Mouse (Mus musculus): ENCODE measurements around the gene Ap1g2. TPM values are rescaled to one million over a fixed set of nuclear protein-coding genes. Genes with fewer than 3 reads are reported as not detected.
A peak's percentile ranks its signal among the peaks of the same experiment; 100 is the strongest.

Gene Ap1g2
- polyA plus RNA-seq, 1 experiment from 2014 or later = 9.8 TPM

- Histone ChIP-seq H3K4me2 (peak overlapping the region; percentile 41; the same call in 1 of the 2 replicates), H3K9me3 (replicated peaks) (no peaks in the 10 kb centered on the region), H3K27ac (peak overlapping the region; percentile 7; the same call in 1 of the 2 replicates), H3K9ac (peak overlapping the region; percentile 30; the same call in 1 of the 2 replicates), H3K27me3 (peaks cover 30% of the 10 kb centered on the region), H3K4me3 (no peak overlapping the region), H3K36me3 (ENCODE audit: poor library complexity, severe bottlenecking) (peaks cover 11% of the 10 kb centered on the region), H3K4me1 (peaks cover 75% of the 10 kb centered on the region)
- WGBS = 45% methylated on average over 9 of the region's 9 CpGs
- no peak for ATAC-seq
These were observed 3.7 kb upstream of the Ap1g2 start for GRCm38 (mm10) chr14:55110076-55110475.

DNA sequence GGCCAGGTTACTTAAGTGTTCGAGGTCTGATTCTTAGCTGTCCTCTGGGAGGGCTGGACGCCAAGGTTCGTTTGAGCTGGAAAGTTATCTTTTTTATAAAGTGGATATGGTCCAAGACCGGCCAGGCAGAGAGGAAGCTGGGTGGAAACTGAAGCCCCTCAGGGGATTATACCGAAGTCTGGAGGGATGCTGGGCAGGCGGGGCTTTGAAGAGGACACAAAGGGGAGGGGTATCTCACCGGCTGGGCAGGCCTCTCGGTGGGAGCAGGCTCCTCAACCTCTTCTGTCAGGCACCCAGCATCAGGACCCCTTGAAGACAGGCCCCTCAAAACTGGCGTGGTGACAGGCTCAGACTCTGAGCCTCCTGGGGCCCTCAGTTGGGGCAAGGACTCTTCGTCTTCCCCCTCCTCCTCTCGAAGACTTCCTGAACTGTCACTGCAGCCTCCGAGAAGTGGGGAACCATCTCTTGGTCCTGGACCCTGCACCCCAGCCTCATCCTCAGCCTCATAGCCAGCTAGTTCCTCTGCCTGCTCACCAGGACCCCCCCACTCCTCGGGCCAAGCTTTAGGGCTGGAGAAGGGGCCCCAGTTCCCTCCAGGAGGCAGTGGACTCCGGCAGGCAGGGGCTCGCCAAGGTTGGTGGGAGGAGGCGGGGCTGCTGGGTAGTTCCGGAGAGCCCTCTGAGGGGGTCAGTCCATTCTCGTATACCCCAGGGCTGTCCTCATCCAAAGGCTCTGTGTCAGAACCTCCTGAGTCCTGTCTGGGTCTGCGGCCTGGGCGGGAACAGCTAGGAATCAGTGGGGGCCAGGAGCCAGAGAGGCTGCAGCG lies 2.9 kb upstream of the Ap1g2 start:
- H3K4me3 ChIP-seq = no peak overlapping the region
- no peak for ATAC-seq
- H3K9ac ChIP-seq = peak overlapping the region; percentile 49
- 8% methylated on average over 21 of the region's 21 CpGs for WGBS
- peak overlapping the region; percentile 86 for H3K27ac ChIP-seq
- H3K4me2 ChIP-seq = peak overlapping the region; percentile 41
- peaks cover 11% of the 10 kb centered on the region for H3K36me3 ChIP-seq (ENCODE audit: poor library complexity, severe bottlenecking)
- peaks cover 28% of the 10 kb centered on the region for H3K27me3 ChIP-seq
- H3K4me1 ChIP-seq = peaks cover 75% of the 10 kb centered on the region
- H3K9me3 ChIP-seq (replicated peaks) = no peaks in the 10 kb centered on the region

DNA sequence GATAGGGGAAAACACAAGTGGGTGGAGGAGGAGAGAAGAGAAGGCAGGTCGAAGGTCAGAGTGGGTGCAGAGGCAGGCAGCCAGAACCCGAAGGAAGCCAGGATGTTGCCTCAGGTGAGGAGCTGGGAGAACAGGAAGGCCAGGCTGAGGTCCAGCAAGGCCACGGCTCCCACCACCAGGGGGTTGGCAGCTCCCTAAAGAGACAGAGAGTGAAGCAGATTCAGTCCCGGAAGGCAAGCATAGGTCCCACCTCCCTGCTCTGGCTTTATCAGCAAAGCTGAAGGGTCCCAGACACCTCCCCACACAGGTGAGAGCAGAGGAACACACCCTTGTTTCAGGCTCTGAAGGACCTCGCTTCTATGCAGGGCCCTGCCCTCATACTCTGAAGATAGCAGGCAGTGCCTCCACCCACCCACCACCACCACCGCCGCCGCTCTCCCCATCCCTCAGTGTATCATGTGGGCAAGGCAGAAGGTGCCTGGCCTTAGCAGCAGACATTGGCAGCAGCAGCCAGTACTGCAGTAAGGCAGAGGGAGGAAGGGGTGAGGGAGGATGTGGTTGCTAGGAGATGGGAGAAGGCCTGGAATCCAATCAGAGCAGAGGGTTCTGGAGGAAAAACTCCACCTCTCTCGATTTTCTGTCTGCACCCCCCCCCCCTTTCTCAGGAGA lies 1.9 kb upstream of the Ap1g2 start:
- peaks cover 66% of the 10 kb centered on the region for H3K4me1 ChIP-seq
- peak overlapping the region; percentile 51; the same call in 1 of the 2 replicates for H3K9ac ChIP-seq
- peak; percentile 85 for ATAC-seq
- H3K36me3 ChIP-seq (ENCODE audit: poor library complexity, severe bottlenecking) = peaks cover 7% of the 10 kb centered on the region; the same call in 1 of the 2 replicates
- whole genome bisulfite sequencing = 28% methylated on average over 9 of the region's 9 CpGs
- no peaks in the 10 kb centered on the region for H3K9me3 ChIP-seq (replicated peaks)
- H3K4me2 ChIP-seq = peak overlapping the region; percentile 41
- H3K4me3 ChIP-seq = no peak overlapping the region; the same call in 1 of the 2 replicates
- H3K27me3 ChIP-seq = peaks cover 19% of the 10 kb centered on the region
- peak overlapping the region; percentile 86 for H3K27ac ChIP-seq

GRCm38 (mm10) chr14:55106990-55107389 lies 597 bp upstream of the Ap1g2 start:
- WGBS = 67% methylated on average over 8 of the region's 8 CpGs
- no peak for ATAC-seq
- Histone ChIP-seq H3K4me2 (no peak overlapping the region; the same call in 1 of the 2 replicates), H3K36me3 (ENCODE audit: poor library complexity, severe bottlenecking) (no peaks in the 10 kb centered on the region), H3K27ac (no peak overlapping the region; the same call in 1 of the 2 replicates), H3K4me1 (peaks cover 58% of the 10 kb centered on the region), H3K9me3 (replicated peaks) (no peaks in the 10 kb centered on the region), H3K9ac (no peak overlapping the region), H3K4me3 (no peak overlapping the region), H3K27me3 (0 out of 2 replicates have a peak, but pooled peaks cover 12% of the 10 kb centered on the region)

GRCm38 (mm10) chr14:55105386-55105785 lies 1.0 kb downstream of the Ap1g2 start:
- Histone ChIP-seq H3K27ac (0 out of 2 replicates have a peak overlapping the region, but pooled peaks have one; percentile 66), H3K27me3 (0 out of 2 replicates have a peak, but pooled peaks cover 6% of the 10 kb centered on the region), H3K9me3 (replicated peaks) (no peaks in the 10 kb centered on the region), H3K4me2 (peak overlapping the region; percentile 88), H3K9ac (peak overlapping the region; percentile 75), H3K4me3 (peak overlapping the region; percentile 42), H3K4me1 (peaks cover 52% of the 10 kb centered on the region), H3K36me3 (ENCODE audit: poor library complexity, severe bottlenecking) (0 out of 2 replicates have a peak, but pooled peaks cover 3% of the 10 kb centered on the region)
- WGBS = 2% methylated on average over 7 of the region's 7 CpGs
- ATAC-seq = no peak

DNA sequence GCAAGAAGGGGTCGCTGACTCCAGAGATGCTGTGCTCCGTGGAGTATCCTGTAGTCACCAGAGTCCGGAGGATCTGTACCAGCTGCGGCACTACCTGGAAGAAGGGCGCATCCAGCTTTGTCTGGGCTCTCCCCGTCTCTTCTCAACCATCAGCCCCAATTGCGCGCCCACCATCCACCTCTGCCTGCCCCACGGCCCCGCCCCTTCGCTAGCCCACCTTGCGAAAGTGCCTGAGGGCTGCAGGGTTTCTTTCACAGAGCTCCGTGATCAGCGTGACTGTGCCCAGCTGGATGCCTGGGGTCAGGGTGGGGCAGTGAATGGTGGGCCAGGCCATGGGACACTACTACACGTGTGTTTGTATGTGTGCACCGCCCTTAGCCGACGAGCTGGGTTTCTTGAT lies 2.0 kb downstream of the Ap1g2 start:
- WGBS = 87% methylated on average over 18 of the region's 18 CpGs
- H3K9me3 ChIP-seq (replicated peaks) = no peaks in the 10 kb centered on the region
- no peak for ATAC-seq
- H3K9ac ChIP-seq = no peak overlapping the region
- H3K4me3 ChIP-seq = no peak overlapping the region
- H3K36me3 ChIP-seq (ENCODE audit: poor library complexity, severe bottlenecking) = 0 out of 2 replicates have a peak, but pooled peaks cover 6% of the 10 kb centered on the region
- H3K4me2 ChIP-seq = no peak overlapping the region
- no peak overlapping the region for H3K27ac ChIP-seq
- H3K27me3 ChIP-seq = no peaks in the 10 kb centered on the region
- peaks cover 42% of the 10 kb centered on the region for H3K4me1 ChIP-seq

DNA sequence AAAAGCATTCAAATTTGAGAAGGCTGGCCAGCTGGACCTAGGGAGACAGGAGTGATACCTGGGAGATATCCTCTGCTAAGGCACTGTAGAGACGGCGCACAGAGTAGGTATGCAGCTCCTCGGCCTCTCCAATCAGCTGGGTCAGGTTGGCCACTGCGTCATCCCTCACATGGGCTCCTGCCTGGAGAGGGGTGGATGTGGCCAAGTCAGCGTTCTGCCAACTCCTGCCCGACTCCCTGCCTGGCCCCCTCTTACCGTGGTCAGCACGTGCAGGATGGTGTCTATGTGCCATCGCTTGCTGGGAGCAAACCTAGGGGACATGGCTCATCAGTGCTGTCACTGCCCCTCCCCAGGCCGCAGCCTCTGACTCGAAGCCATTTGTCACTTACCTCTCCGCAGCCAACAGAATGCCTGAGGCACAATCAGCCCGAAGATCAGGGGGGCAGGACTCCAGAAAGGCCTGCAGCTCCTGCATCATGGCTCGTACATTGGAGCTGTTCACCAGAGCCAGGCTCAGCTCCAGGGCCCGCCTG lies 4.1 kb downstream of the Ap1g2 start:
- Histone ChIP-seq H3K36me3 (ENCODE audit: poor library complexity, severe bottlenecking) (peaks cover 23% of the 10 kb centered on the region), H3K9me3 (replicated peaks) (no peaks in the 10 kb centered on the region), H3K9ac (no peak overlapping the region), H3K27ac (no peak overlapping the region), H3K4me1 (peaks cover 25% of the 10 kb centered on the region), H3K4me2 (no peak overlapping the region), H3K4me3 (no peak overlapping the region), H3K27me3 (no peaks in the 10 kb centered on the region)
- no peak for ATAC-seq
- WGBS = 89% methylated on average over 15 of the region's 15 CpGs

DNA sequence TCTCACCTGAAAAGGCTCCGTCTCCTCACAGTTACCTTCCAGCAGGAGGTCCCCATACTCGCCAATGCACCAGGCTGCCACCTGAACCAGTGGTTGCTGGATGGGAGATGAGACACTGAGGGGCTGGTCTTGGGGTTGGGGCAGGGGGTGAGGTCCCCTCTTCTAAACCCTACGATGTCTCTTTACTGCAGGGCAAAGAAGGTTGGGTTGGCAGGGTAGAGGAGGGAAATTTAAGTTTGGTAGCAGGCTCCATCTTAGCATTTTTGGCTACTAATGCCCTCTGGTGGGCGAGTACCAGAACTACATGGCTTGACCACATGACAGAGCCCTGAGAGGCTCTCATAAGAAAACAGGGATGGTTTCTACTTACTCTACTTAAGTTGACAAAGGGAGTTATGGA lies 4.8 kb downstream of the Ap1g2 start:
- Histone ChIP-seq H3K9ac (no peak overlapping the region), H3K27ac (no peak overlapping the region), H3K36me3 (ENCODE audit: poor library complexity, severe bottlenecking) (peaks cover 25% of the 10 kb centered on the region), H3K27me3 (no peaks in the 10 kb centered on the region), H3K4me1 (peaks cover 27% of the 10 kb centered on the region), H3K4me3 (no peak overlapping the region), H3K4me2 (no peak overlapping the region), H3K9me3 (replicated peaks) (no peaks in the 10 kb centered on the region)
- no peak; the same call in 1 of the 2 replicates for ATAC-seq
- 50% methylated on average over 4 of the region's 4 CpGs for WGBS

- H3K36me3 ChIP-seq (ENCODE audit: poor library complexity, severe bottlenecking) = peaks cover 25% of the 10 kb centered on the region
- H3K4me2 ChIP-seq = no peak overlapping the region
- 63% methylated on average over 4 of the region's 4 CpGs for WGBS
- no peaks in the 10 kb centered on the region for H3K27me3 ChIP-seq
- no peak overlapping the region for H3K27ac ChIP-seq
- no peak for ATAC-seq
- H3K9ac ChIP-seq = no peak overlapping the region
- no peak overlapping the region for H3K4me3 ChIP-seq
- H3K4me1 ChIP-seq = peaks cover 31% of the 10 kb centered on the region
- H3K9me3 ChIP-seq (replicated peaks) = no peaks in the 10 kb centered on the region
These were observed 8.3 kb downstream of the Ap1g2 start for GRCm38 (mm10) chr14:55098067-55098466.

DNA sequence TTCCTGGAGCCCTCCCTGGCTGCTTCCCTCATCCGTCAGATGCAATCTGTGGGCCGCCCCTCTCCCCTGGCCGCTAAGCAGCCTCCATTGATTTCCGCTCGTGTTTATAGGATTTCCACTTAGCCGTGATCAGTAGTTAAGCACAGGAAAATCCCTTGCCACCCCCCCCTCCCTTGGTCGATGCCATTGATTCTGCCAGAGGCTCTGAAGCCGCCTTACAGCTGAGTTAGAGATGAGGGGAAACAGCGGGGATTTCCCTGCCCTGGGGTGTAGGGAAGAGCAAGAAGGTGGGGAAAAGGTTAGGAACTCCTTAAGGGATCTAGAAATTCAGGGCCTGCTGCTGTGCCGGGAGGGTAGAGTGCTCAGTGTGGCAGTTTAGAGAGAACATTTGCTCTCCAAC lies 8.7 kb downstream of the Ap1g2 start:
- peaks cover 31% of the 10 kb centered on the region for H3K4me1 ChIP-seq
- 0 out of 2 replicates have a peak overlapping the region, but pooled peaks have one; percentile 53 for H3K27ac ChIP-seq

GRCm38 (mm10) chr14:55096573-55097087 lies 9.8 kb downstream of the Ap1g2 start:
- H3K9me3 ChIP-seq (replicated peaks) = no peaks in the 10 kb centered on the region
- H3K4me3 ChIP-seq = no peak overlapping the region
- no peak for ATAC-seq
- no peaks in the 10 kb centered on the region for H3K27me3 ChIP-seq
- peaks cover 31% of the 10 kb centered on the region for H3K4me1 ChIP-seq
- 48% methylated on average over 9 of the region's 9 CpGs for WGBS
- H3K9ac ChIP-seq = peak overlapping the region; percentile 35
- H3K36me3 ChIP-seq (ENCODE audit: poor library complexity, severe bottlenecking) = peaks cover 25% of the 10 kb centered on the region
- H3K4me2 ChIP-seq = peak overlapping the region; percentile 38
- peak overlapping the region; percentile 53; the same call in 1 of the 2 replicates for H3K27ac ChIP-seq

More for the DNA sequence above, 8.7 kb downstream of the Ap1g2 start:
- Histone ChIP-seq H3K9me3 (replicated peaks) (no peaks in the 10 kb centered on the region), H3K4me3 (no peak overlapping the region), H3K27me3 (no peaks in the 10 kb centered on the region), H3K4me2 (peak overlapping the region; percentile 38; the same call in 1 of the 2 replicates), H3K36me3 (ENCODE audit: poor library complexity, severe bottlenecking) (peaks cover 25% of the 10 kb centered on the region), H3K9ac (peak overlapping the region; percentile 35; the same call in 1 of the 2 replicates)
- ATAC-seq = no peak
- 64% methylated on average over 10 of the region's 10 CpGs for WGBS
